Mouse (Mus musculus): ENCODE data around the gene Cebpb.
"Not testable (repeated sequence)": the region's sequence is repeated elsewhere in the genome, so short reads cannot be mapped to it uniquely, and the experiment has no call there.

The Cebpb gene

GRCm38 (mm10) chr2:167688498-167689451, at the start of gene Cebpb:
Cebpb (plus strand) TSS chr2:167688915.
- DNase-seq = peak; percentile 82 to 83

- DNase-seq = peak; percentile 67 to 77
Observed at GRCm38 (mm10) chr2:167640279-167640678, 48.4 kb upstream of the Cebpb start.

GRCm38 (mm10) chr2:167641337-167641736, 47.4 kb upstream of the Cebpb start:
- DNase-seq = peak; percentile 66

GRCm38 (mm10) chr2:167642164-167642563, 46.6 kb upstream of the Cebpb start:
- no peak for DNase-seq

- DNase-seq = not testable (repeated sequence)
Observed at GRCm38 (mm10) chr2:167643356-167644052, 45.2 kb upstream of the Cebpb start.

GRCm38 (mm10) chr2:167646411-167646810, 42.3 kb upstream of the Cebpb start:
- DNase-seq = no peak

GRCm38 (mm10) chr2:167649290-167650032, 39.3 kb upstream of the Cebpb start:
- no peak for DNase-seq

GRCm38 (mm10) chr2:167651622-167652021, 37.1 kb upstream of the Cebpb start:
- peak in 1 of 2 experiments; percentile 43 for DNase-seq

- DNase-seq = no peak
Observed at GRCm38 (mm10) chr2:167652694-167653093, 36.0 kb upstream of the Cebpb start.

- DNase-seq = no peak
Observed at GRCm38 (mm10) chr2:167654911-167655600, 33.7 kb upstream of the Cebpb start.

- no peak for DNase-seq
Observed at GRCm38 (mm10) chr2:167656629-167657478, 31.9 kb upstream of the Cebpb start.

- no peak for DNase-seq
Observed at GRCm38 (mm10) chr2:167657973-167658372, 30.7 kb upstream of the Cebpb start.

GRCm38 (mm10) chr2:167658712-167659111, 30.0 kb upstream of the Cebpb start:
- no peak for DNase-seq

- DNase-seq = no peak
Observed at GRCm38 (mm10) chr2:167659177-167659846, 29.4 kb upstream of the Cebpb start.

- peak; percentile 77 to 78 for DNase-seq
Observed at GRCm38 (mm10) chr2:167659847-167660610, 28.7 kb upstream of the Cebpb start.

GRCm38 (mm10) chr2:167660611-167660971, 28.1 kb upstream of the Cebpb start:
- DNase-seq = peak; percentile 38 to 48

- DNase-seq = peak; percentile 99
Observed at GRCm38 (mm10) chr2:167661270-167662203, 27.2 kb upstream of the Cebpb start, which contains the start of gene Gm20431. Gm20431 (minus strand) TSS chr2:167661496.

GRCm38 (mm10) chr2:167662713-167663112, 26.0 kb upstream of the Cebpb start:
- DNase-seq = no peak
